Mouse (Mus musculus) urinary bladder, postnatal 10 days (tissue): ENCODE measurements at regions not wholly inside any gene's neighbourhood (a gene's known extent, or its start where the extent isn't known, plus 50 kb on each side); places are given as distances from the start of the nearest gene placed in this dataset.

Experiments
- DNase-seq: peaks from one replicate; pipeline ENCODE4 v3.0.0; 2022; ENCODE audit warnings: low spot score

DNA sequence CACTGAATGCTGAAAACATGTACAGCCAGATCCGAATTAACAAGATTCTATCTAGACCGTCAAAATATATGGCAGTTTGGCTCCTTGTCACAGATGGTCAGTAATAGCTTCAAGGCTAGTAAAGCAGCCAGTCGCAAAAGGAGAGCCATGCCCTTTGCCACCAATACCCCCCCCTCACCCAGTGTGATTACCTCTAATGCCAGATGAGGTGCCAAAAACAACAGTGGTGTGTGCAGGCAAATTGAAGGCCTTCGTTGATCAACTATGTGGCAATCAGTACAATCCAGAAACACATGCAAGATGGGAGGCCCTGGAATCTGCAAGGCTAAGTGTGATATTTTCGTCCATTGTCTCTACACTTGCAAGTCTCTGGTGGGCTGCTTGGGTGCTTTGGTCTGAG is 75.8 kb upstream of the Kcnd3 start:
- no peak for DNase-seq

DNA sequence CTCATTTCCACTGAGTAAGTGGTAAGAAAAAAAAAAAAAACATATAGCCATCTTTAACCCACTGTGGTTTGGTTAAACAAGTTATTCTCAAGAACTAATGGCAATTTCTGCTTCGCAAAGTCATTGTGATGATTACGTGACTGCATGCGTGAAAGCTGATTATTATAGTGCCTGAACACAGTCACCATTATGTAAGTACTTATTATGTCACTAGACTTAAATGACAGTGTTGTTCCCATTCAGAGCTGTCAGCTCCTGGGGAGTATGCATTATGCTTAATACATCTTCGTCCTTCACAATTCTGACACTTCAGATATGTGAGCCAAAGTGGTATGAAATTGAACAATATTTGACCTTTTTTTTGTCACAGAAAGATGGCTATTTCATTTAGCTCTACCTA is 71.3 kb upstream of the Kcnd3 start:
- DNase-seq: no peak

DNA sequence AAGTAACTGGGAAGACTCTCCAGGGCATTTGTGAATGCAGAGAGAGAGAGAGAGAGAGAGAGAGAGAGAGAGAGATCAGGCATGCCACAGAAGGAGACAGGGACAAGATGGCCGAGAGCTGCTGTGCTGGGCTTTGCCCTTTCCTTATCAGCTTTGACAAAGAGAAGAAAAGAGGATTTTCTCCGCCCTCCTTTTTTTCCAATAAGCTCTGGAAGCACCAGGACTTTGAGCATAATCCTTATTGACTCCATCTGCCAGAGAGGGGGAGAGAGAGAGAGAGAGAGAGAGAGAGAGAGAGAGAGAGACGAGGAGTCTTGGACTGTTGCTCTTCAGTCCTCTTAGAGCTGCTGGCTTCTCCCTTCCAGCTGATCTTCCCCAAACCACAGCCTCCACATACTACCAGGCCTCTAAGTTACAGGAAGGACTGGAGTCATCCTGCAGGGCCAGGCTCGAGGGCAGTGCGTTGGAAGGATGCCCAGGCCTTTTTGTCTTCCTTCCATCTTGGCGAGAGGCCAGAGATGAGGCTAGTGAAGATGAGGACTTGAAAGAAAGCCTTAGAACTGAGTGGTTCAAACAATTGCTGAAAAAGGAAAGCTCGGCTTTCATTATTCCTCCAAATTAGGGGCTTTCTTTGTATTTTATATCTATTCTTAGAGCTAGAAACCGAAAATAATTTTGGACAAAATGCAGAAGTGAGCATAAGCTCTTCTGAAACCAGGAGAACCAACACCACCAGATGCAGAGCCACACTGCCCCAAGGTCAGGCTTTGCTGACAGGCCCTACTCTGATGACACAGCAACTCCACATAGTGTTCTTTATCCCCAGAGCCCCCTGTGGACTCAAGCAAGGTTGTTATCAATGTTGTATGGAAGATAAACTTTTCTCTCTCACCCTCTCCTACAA is 59.3 kb upstream of the Kcnd3 start:
- DNase-seq: no peak
